Mouse (Mus musculus) hindbrain, embryonic 14.5 days (tissue): Measurements from ENCODE around the gene Mreg. TPM values are rescaled to one million over a fixed set of nuclear protein-coding genes. Genes with fewer than 3 reads are reported as not detected.
"Not testable (repeated sequence)": the region's sequence is repeated elsewhere in the genome, so short reads cannot be mapped to it uniquely, and the experiment has no call there.

Experiments
- ATAC-seq: fragments of 200-750 bp; cut with Nextera tagmentation; 2 replicates; pipeline ENCODE4 v1.8.0; 2017; ENCODE audit warnings: moderate number of reproducible peaks, mild to moderate bottlenecking, moderate TSS enrichment, moderate library complexity; ENCODE audit not compliant: low FRiP score
- DNase-seq: peaks from one replicate; pipeline ENCODE4 v3.0.0-alpha.2; 2015; ENCODE audit warnings: low spot score
- H3K27ac ChIP-seq: fragments of 300-500 bp; sonication (generic); 2 replicates; pipeline ENCODE4 v1.5.1; 2014; ENCODE audit warnings: mild to moderate bottlenecking, moderate library complexity
- H3K27me3 ChIP-seq: fragments of 300-500 bp; sonication (generic); 2 replicates; pipeline ENCODE4 v1.6.1; 2014; ENCODE audit warnings: mild to moderate bottlenecking, low read length, mixed read lengths; ENCODE audit not compliant: control insufficient read depth, insufficient read depth
- H3K36me3 ChIP-seq: fragments of 300-500 bp; sonication (generic); replicated peaks from 2 replicates; pipeline ENCODE4 v1.6.1; 2014; ENCODE audit not compliant: control insufficient read depth, insufficient read depth
- H3K4me1 ChIP-seq: fragments of 300-500 bp; sonication (generic); replicated peaks from 2 replicates; pipeline ENCODE4 v1.6.1; 2014; ENCODE audit warnings: antibody characterized with exemption, low read length, mixed read lengths; ENCODE audit not compliant: control insufficient read depth, insufficient read depth
- H3K4me2 ChIP-seq: fragments of 300-500 bp; sonication (generic); replicated peaks from 2 replicates; pipeline ENCODE4 v1.6.1; 2014; ENCODE audit warnings: mild to moderate bottlenecking, moderate library complexity
- H3K4me3 ChIP-seq: fragments of 300-500 bp; sonication (generic); replicated peaks from 2 replicates; pipeline ENCODE4 v1.5.1; 2014; ENCODE audit warnings: mild to moderate bottlenecking, low read length
- H3K9ac ChIP-seq: fragments of 300-500 bp; sonication (generic); 2 replicates; pipeline ENCODE4 v1.6.1; 2014
- H3K9me3 ChIP-seq: fragments of 300-500 bp; sonication (generic); 2 replicates; pipeline ENCODE4 v1.6.1; 2016; ENCODE audit warnings: low read length; ENCODE audit not compliant: control insufficient read depth
- WGBS: fragments of 180-500 bp; shearing (Covaris S2); extraction: QIAGEN DNeasy Blood & Tissue Kit; methylation state at CpG from one replicate; pipeline ENCODE4 v1.1.7; 2014; 5-methylcytosine and 5-hydroxymethylcytosine counted together
- polyA plus RNA-seq: library from polyadenylated mRNA; unstranded; fragments of >200 nt; fragmentation: Nextera tagmentation; extraction: Ambion mirVana; gene quantifications from 2 replicates; pipeline ENCODE4 v1.2.1, GENCODE M21; 2014

Gene Mreg
- polyA plus RNA-seq = 2.7 and 3.9 TPM in 2 replicates

DNA sequence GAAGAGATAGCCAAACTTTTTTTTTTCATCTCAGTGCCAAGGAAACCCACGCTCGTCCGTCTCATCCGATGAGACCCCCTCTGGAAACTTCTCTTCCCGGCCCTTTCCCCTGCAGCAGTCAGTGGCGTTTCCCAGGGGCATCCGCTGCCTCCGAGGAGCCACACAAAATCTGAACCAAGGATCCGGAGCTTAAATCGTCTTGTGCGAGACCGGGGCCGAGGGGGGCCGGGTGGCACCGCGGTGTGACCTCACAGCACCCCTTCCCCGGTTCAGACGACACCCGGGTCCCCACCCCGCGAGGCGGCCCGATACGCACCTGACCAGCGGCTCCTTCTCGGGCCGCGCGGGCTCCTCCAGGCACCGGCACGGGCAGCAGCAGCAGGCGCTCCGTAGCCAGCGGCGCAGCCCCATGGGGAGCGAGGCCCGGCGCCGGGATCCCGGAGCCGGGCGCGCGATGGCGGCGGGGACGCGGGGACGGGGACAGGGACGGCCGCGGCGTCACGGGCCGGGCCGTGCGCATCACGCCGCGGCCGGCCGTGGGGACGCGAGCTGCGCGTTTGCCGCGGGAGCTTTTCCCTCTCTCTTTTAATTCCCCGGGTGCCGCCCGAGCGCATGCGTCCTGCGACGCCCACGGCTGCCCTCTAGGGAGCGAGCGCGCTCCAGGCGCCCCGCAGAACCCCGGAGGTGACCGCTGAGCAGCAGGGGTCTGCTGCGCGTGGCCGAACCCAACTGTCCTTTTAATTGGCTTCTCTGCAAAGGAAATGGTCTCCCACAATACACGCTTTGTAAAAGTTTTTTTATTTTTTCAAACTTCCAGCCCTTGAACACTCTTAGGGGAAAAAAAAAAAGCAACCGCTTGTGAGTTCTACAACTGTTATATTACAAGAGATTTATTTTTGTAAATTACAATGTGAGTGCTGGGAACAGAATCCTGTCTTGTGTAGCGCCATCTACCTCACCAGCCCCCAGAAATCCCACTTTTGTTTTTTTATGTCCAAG lies at the start of gene Mreg:
Gene Mreg (minus strand): TSS at position 607 of the 999 bp plus-strand sequence.
- Histone ChIP-seq H3K4me2 (peak within 1 kb of the TSS; percentile 97), H3K4me1 (peaks cover 9% of the 10 kb centered on the region; the same call in 1 of the 2 replicates), H3K27ac (no peak within 1 kb of the TSS), H3K4me3 (peak within 1 kb of the TSS; percentile 69), H3K27me3 (no peaks in the 10 kb centered on the region), H3K9ac (peak within 1 kb of the TSS; percentile 67), H3K9me3 (no peaks in the 10 kb centered on the region), H3K36me3 (no peaks in the 10 kb centered on the region)
- peak; percentile 59 for DNase-seq
- peak; percentile 71 for ATAC-seq
- under 1% methylated on average over 88 of the region's 89 CpGs for WGBS

- H3K4me1 ChIP-seq = peaks cover 21% of the 10 kb centered on the region
- no peaks in the 10 kb centered on the region for H3K9me3 ChIP-seq
- DNase-seq (no peak), ATAC-seq (no peak)
- H3K27ac ChIP-seq = peak overlapping the region; percentile 92
- no peaks in the 10 kb centered on the region for H3K27me3 ChIP-seq
- peak overlapping the region; percentile 64 for H3K4me2 ChIP-seq
- H3K9ac ChIP-seq = peak overlapping the region; percentile 67; the same call in 1 of the 2 replicates
- H3K36me3 ChIP-seq = no peaks in the 10 kb centered on the region
- WGBS = 80% methylated on average over 9 of the region's 9 CpGs
- peak overlapping the region; percentile 39 for H3K4me3 ChIP-seq
Measured at GRCm38 (mm10) chr1:72256381-72257256, 44.5 kb upstream of the Mreg start.

DNA sequence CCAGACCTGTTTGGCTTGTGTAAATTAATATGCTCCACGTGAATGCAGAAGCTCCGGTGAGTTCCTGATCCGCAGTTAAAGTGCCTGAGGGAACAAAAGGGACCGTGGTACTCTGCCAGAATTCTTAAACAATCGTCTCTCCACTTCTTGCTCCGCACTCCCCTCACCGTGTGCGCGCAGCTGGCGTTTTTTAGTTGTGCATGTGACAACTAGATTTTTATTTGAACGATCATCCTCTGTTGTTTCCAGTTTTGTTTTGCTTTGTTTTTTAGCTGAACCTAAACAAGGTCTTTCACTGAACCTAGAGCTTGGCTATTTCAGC lies 43.7 kb upstream of the Mreg start:
- ATAC-seq (no peak), DNase-seq (no peak)
- H3K27me3 ChIP-seq = no peaks in the 10 kb centered on the region
- peak overlapping the region; percentile 92 for H3K27ac ChIP-seq
- peak overlapping the region; percentile 39 for H3K4me3 ChIP-seq
- H3K36me3 ChIP-seq = no peaks in the 10 kb centered on the region
- WGBS = 21% methylated on average over 11 of the region's 11 CpGs
- no peaks in the 10 kb centered on the region for H3K9me3 ChIP-seq
- H3K4me1 ChIP-seq = peaks cover 21% of the 10 kb centered on the region
- peak overlapping the region; percentile 67 for H3K9ac ChIP-seq
- peak overlapping the region; percentile 64 for H3K4me2 ChIP-seq

DNA sequence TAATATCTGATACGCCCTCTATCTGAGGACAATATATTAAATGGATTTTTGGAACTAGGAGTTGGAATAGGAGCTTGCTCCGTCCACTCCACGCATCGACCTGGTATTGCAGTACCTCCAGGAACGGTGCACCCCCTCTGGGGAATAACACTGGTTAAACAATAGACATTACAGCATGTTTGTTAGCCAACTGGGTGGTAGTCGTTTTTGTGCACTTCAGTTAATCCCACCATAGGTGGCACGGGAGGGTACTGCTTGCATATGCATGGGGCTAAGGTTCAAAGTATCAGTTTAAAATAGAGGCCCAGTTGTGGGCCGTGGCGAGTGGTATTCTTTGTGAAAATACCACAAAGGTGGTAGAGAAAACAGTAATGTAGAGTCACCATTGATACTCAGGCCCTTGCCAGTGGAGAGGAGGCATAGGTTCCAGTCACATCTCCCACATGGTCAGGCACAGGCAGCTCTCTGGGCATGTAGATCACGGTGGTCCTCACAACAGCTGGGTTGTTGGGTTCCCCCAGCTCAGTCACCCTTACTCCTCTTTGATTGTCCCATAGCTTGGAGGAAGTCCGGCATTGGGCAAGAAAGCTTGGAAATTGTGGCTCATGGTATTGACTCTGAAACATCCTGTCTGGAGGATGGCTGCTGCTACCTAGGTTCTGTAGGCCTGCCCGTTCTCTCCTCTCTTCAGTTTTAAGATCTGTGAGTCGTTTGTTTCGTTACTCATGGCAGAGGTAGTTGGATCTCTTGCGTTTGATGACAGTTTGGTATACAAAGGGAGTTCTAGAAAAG lies 43.2 kb upstream of the Mreg start:
- peak overlapping the region; percentile 67 for H3K9ac ChIP-seq
- H3K4me1 ChIP-seq = peaks cover 21% of the 10 kb centered on the region
- DNase-seq (peak; percentile 73), ATAC-seq (peak; percentile 76)
- no peaks in the 10 kb centered on the region for H3K9me3 ChIP-seq
- peak overlapping the region; percentile 92 for H3K27ac ChIP-seq
- WGBS = 5% methylated on average over 15 of the region's 15 CpGs
- H3K4me3 ChIP-seq = peak overlapping the region; percentile 39
- H3K27me3 ChIP-seq = no peaks in the 10 kb centered on the region
- H3K36me3 ChIP-seq = no peaks in the 10 kb centered on the region
- H3K4me2 ChIP-seq = peak overlapping the region; percentile 64

- Histone ChIP-seq H3K36me3 (no peaks in the 10 kb centered on the region), H3K4me1 (peaks cover 21% of the 10 kb centered on the region), H3K4me2 (peak overlapping the region; percentile 64), H3K27ac (peak overlapping the region; percentile 92), H3K9me3 (no peaks in the 10 kb centered on the region), H3K27me3 (no peaks in the 10 kb centered on the region), H3K9ac (peak overlapping the region; percentile 67), H3K4me3 (peak overlapping the region; percentile 39)
- WGBS = 1% methylated on average over 35 of the region's 35 CpGs
- ATAC-seq (peak; percentile 93), DNase-seq (peak; percentile 91)
Measured at GRCm38 (mm10) chr1:72254545-72255061, 42.5 kb upstream of the Mreg start.

DNA sequence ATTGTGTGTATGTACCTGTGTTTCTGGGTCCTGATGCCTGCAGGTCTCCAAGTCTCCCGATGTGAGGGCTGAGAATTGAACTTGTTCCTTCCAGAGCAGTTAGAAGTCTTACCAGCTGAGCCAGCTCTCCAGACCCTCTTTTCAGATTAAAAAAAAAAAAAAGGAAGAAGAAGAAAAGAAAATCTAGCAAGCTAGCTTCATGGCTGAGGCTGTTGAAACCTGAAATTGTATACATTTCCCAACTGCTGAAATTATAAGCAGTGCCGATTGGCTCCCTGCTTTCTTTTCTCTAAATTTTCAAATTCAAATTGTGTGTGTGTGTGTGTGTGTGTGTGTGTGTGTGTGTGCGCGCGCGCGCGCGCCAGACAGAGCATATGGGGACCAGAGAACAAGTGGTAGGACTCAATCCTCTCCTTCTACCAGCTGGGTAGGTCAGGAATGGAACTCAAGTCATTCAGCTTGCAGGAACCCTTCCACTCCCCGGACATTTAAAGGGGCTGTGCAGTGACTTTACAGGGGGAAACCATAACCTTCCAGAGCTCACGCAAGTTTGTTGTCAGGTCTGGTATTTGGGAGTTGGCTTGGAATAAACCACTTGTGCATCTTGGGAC lies 41.9 kb upstream of the Mreg start:
- 42% methylated on average over 11 of the region's 11 CpGs for WGBS
- Histone ChIP-seq H3K36me3 (no peaks in the 10 kb centered on the region), H3K9ac (peak overlapping the region; percentile 67; the same call in 1 of the 2 replicates), H3K27ac (peak overlapping the region; percentile 92; the same call in 1 of the 2 replicates), H3K27me3 (no peaks in the 10 kb centered on the region), H3K9me3 (no peaks in the 10 kb centered on the region), H3K4me3 (peak overlapping the region; percentile 39), H3K4me2 (peak overlapping the region; percentile 64), H3K4me1 (peaks cover 21% of the 10 kb centered on the region)
- 0 out of 2 replicates have a peak, but pooled peaks have one; percentile 18 for ATAC-seq
- no peak for DNase-seq

- no peak overlapping the region for H3K4me2 ChIP-seq
- peaks cover 18% of the 10 kb centered on the region for H3K4me1 ChIP-seq
- 77% methylated on average over 1 of the region's 1 CpGs for WGBS
- ATAC-seq (no peak), DNase-seq (no peak)
- no peaks in the 10 kb centered on the region for H3K36me3 ChIP-seq
- no peaks in the 10 kb centered on the region for H3K9me3 ChIP-seq
- no peak overlapping the region for H3K9ac ChIP-seq
- H3K27me3 ChIP-seq = no peaks in the 10 kb centered on the region
- H3K4me3 ChIP-seq = no peak overlapping the region
- H3K27ac ChIP-seq = no peak overlapping the region
Measured at GRCm38 (mm10) chr1:72251806-72252205, 39.7 kb upstream of the Mreg start.

DNA sequence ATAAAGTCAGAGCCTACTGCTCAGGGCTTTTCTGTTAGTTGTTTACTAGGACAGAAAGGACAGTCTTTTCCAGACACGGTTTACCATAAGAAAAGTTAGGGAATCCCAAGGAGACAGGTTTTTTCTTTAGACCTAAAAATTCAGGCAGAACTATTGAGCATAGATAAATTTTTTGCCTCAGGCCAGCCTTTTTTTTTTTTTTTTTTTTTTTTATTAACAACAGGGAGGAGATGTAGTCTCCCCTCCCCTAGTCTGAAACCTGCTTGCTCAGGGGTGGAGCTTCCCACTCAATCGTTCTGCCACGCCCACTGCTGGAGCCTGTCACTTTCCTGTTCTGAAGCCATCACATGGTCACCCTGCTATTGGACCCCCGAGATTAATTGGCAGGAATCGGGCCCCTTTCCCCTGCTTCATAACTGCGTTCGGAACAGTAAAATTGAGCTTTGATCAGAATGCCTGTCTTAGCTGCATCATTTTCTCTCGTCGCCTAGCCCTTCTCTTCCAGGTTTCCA lies 36.2 kb upstream of the Mreg start:
- H3K4me2 ChIP-seq, H3K27ac ChIP-seq, H3K4me1 ChIP-seq, H3K9ac ChIP-seq, H3K27me3 ChIP-seq, DNase-seq, H3K4me3 ChIP-seq, H3K9me3 ChIP-seq, H3K36me3 ChIP-seq, ATAC-seq: not testable (repeated sequence)
- WGBS = 48% methylated on average over 9 of the region's 9 CpGs
